Mouse (Mus musculus) MEL (cell line): ENCODE results near the gene Ctnna2. TPM values are rescaled to one million over a fixed set of nuclear protein-coding genes. Genes with fewer than 3 reads are reported as not detected.

Experiments used
- DNase-seq: peaks from one replicate; pipeline ENCODE4 v3.0.0; 2011; ENCODE audit warnings: low read depth, low spot score
- H3K27ac ChIP-seq: 2 replicates; pipeline ENCODE4 v1.5.1; 2012; ENCODE audit warnings: low read depth, mild to moderate bottlenecking, control low read depth, low read length, moderate library complexity; ENCODE audit not compliant: control insufficient read depth
- H3K27me3 ChIP-seq, 2 experiments: fragments of 150-350 bp in 1 of 2; sonication (generic) in 1 of 2; 2 replicates each; pipeline ENCODE4 v1.6.1; 2012; ENCODE audit warnings: low read length in 2 of 2, mild to moderate bottlenecking in 2 of 2, improper control_type of control experiment in 1 of 2, moderate library complexity in 1 of 2; ENCODE audit not compliant: insufficient read depth in 2 of 2, control insufficient read depth in 1 of 2
- H3K36me3 ChIP-seq, 2 experiments: 2 replicates each; pipeline ENCODE4 v1.6.1; 2012 to 2014; ENCODE audit warnings: low read length in 2 of 2, improper control_type of control experiment in 1 of 2, inconsistent platforms in 1 of 2, mild to moderate bottlenecking in 1 of 2; ENCODE audit not compliant: insufficient read depth in 2 of 2, control insufficient read depth in 1 of 2
- H3K4me1 ChIP-seq, 2 experiments: fragments of 150-350 bp in 1 of 2; sonication (generic) in 1 of 2; 2 replicates each; pipeline ENCODE4 v1.6.1; 2012; ENCODE audit warnings: low read length in 2 of 2, improper control_type of control experiment in 1 of 2, mild to moderate bottlenecking in 1 of 2; ENCODE audit not compliant: insufficient read depth in 2 of 2, control insufficient read depth in 1 of 2
- H3K4me3 ChIP-seq, 2 experiments: fragments of 150-350 bp in 1 of 2; sonication (generic) in 1 of 2; 2 replicates each; pipeline ENCODE4 v1.5.1; 2012; ENCODE audit warnings: low read depth in 2 of 2, low read length in 2 of 2, mild to moderate bottlenecking in 2 of 2, moderate library complexity in 2 of 2, control low read depth in 1 of 2, improper control_type of control experiment in 1 of 2; ENCODE audit not compliant: control insufficient read depth in 1 of 2, insufficient read depth in 1 of 2
- H3K79me2 ChIP-seq: 2 replicates; pipeline ENCODE4 v1.6.1; 2012; ENCODE audit warnings: mild to moderate bottlenecking, low read length, moderate library complexity; ENCODE audit not compliant: control insufficient read depth, poor library complexity, insufficient read depth
- H3K9ac ChIP-seq: 2 replicates; pipeline ENCODE4 v1.6.1; 2012; ENCODE audit warnings: low read depth, mild to moderate bottlenecking, control low read depth, low read length, moderate library complexity; ENCODE audit not compliant: control insufficient read depth, poor library complexity, severe bottlenecking
- H3K9me3 ChIP-seq: fragments of 150-350 bp; sonication (generic); replicated peaks from 2 replicates; pipeline ENCODE4 v1.6.1; 2012; ENCODE audit warnings: mild to moderate bottlenecking, low read length, improper control_type of control experiment, moderate library complexity; ENCODE audit not compliant: insufficient read depth
- BHLHE40 ChIP-seq: IDR thresholded peaks from 2 replicates; pipeline ENCODE4 v1.6.1; 2012; ENCODE audit warnings: low read depth, mild to moderate bottlenecking, inconsistent platforms, low read length, improper control_type of control experiment, borderline replicate concordance
- ELF1 ChIP-seq: IDR thresholded peaks from 2 replicates; pipeline ENCODE4 v1.6.1; 2014; ENCODE audit warnings: low read depth, mild to moderate bottlenecking, inconsistent platforms, low read length, improper control_type of control experiment, moderate library complexity
- EP300 ChIP-seq, 2 experiments: IDR thresholded peaks; 2 replicates each; pipeline ENCODE4 v1.6.1; 2011; ENCODE audit warnings: improper control_type of control experiment in 2 of 2, low read length in 2 of 2, low read depth in 1 of 2, mild to moderate bottlenecking in 1 of 2
- ETS1 ChIP-seq: IDR thresholded peaks from 2 replicates; pipeline ENCODE4 v1.6.1; 2012; ENCODE audit warnings: low read depth, mild to moderate bottlenecking, inconsistent platforms, low read length, improper control_type of control experiment, moderate library complexity
- GATA1 ChIP-seq: IDR thresholded peaks from 2 replicates; pipeline ENCODE4 v1.6.1; 2011; ENCODE audit warnings: low read depth, low read length, improper control_type of control experiment
- HCFC1 ChIP-seq: IDR thresholded peaks from 2 replicates; pipeline ENCODE4 v1.6.1; 2012; ENCODE audit warnings: low read depth, mild to moderate bottlenecking, inconsistent platforms, low read length, improper control_type of control experiment, moderate library complexity
- JUND ChIP-seq: IDR thresholded peaks from 2 replicates; pipeline ENCODE4 v1.6.1; 2011; ENCODE audit warnings: low read depth, mild to moderate bottlenecking, improper control_type of control experiment, low read length
- KAT2A ChIP-seq: conservative IDR thresholded peaks from 2 replicates; pipeline ENCODE4 v1.6.1; 2012; ENCODE audit warnings: low read depth, low read length, improper control_type of control experiment, inconsistent platforms
- MAZ ChIP-seq: IDR thresholded peaks from 2 replicates; pipeline ENCODE4 v1.6.1; 2012; ENCODE audit warnings: low read depth, mild to moderate bottlenecking, inconsistent platforms, low read length, improper control_type of control experiment
- MXI1 ChIP-seq: IDR thresholded peaks from 2 replicates; pipeline ENCODE4 v1.6.1; 2011; ENCODE audit warnings: mild to moderate bottlenecking, low read depth, low read length, improper control_type of control experiment
- MYB ChIP-seq: IDR thresholded peaks from 2 replicates; pipeline ENCODE4 v1.6.1; 2011; ENCODE audit warnings: mild to moderate bottlenecking, low read depth, low read length, improper control_type of control experiment
- MYC ChIP-seq: IDR thresholded peaks from 2 replicates; pipeline ENCODE4 v1.6.1; 2011; ENCODE audit warnings: low read depth, mild to moderate bottlenecking, low read length, improper control_type of control experiment, moderate library complexity
- NRF1 ChIP-seq: IDR thresholded peaks from 2 replicates; pipeline ENCODE4 v1.6.1; 2014; ENCODE audit warnings: low read depth, mild to moderate bottlenecking, inconsistent platforms, low read length, improper control_type of control experiment, moderate library complexity; ENCODE audit not compliant: poor library complexity, insufficient read depth, severe bottlenecking
- POLR2AphosphoS2 ChIP-seq: IDR thresholded peaks from 2 replicates; pipeline ENCODE4 v1.6.1; 2011; ENCODE audit warnings: low read length, improper control_type of control experiment
- POLR2AphosphoS5 ChIP-seq: IDR thresholded peaks from 2 replicates; pipeline ENCODE4 v1.6.1; 2012; ENCODE audit warnings: low read depth, borderline replicate concordance, mild to moderate bottlenecking, inconsistent platforms, low read length, moderate library complexity, mixed read lengths
- RAD21 ChIP-seq: IDR thresholded peaks from 2 replicates; pipeline ENCODE4 v1.6.1; 2011; ENCODE audit warnings: mild to moderate bottlenecking, low read depth, low read length, improper control_type of control experiment
- SMC3 ChIP-seq: IDR thresholded peaks from 2 replicates; pipeline ENCODE4 v1.6.1; 2011; ENCODE audit warnings: low read depth, low read length, improper control_type of control experiment
- TAL1 ChIP-seq: IDR thresholded peaks from 2 replicates; pipeline ENCODE4 v1.6.1; 2012; ENCODE audit warnings: mild to moderate bottlenecking, inconsistent platforms, low read length, moderate library complexity, mixed read lengths
- TCF12 ChIP-seq: IDR thresholded peaks from 2 replicates; pipeline ENCODE4 v1.6.1; 2014; ENCODE audit warnings: low read depth, mild to moderate bottlenecking, inconsistent platforms, low read length, improper control_type of control experiment, moderate library complexity
- USF1 ChIP-seq: IDR thresholded peaks from 2 replicates; pipeline ENCODE4 v1.6.1; 2014; ENCODE audit warnings: low read depth, mild to moderate bottlenecking, inconsistent platforms, low read length, improper control_type of control experiment, moderate library complexity
- USF2 ChIP-seq, 2 experiments: IDR thresholded peaks; 2 replicates each; pipeline ENCODE4 v1.6.1; 2011 to 2012; ENCODE audit warnings: improper control_type of control experiment in 2 of 2, low read length in 2 of 2, borderline replicate concordance in 1 of 2, inconsistent platforms in 1 of 2, low read depth in 1 of 2, mild to moderate bottlenecking in 1 of 2; ENCODE audit not compliant: insufficient read depth in 1 of 2
- ZKSCAN1 ChIP-seq: IDR thresholded peaks from 2 replicates; pipeline ENCODE4 v1.6.1; 2012; ENCODE audit warnings: low read depth, mild to moderate bottlenecking, inconsistent platforms, low read length, improper control_type of control experiment, moderate library complexity
- ZNF384 ChIP-seq: IDR thresholded peaks from 2 replicates; pipeline ENCODE4 v1.6.1; 2012; ENCODE audit warnings: low read depth, mild to moderate bottlenecking, inconsistent platforms, low read length, improper control_type of control experiment
- polyA plus RNA-seq, 2 experiments: library from polyadenylated mRNA; stranded (reverse) in 1 of 2; unstranded in 1 of 2; fragments of >175 nt in 1 of 2; fragments of >200 nt in 1 of 2; gene quantifications; 2 replicates each; pipeline versions ENCODE4 v1.2.1 to v1.2.4; 2012; ENCODE audit warnings: low replicate concordance in 2 of 2, low read depth in 1 of 2; ENCODE audit not compliant: insufficient read length in 2 of 2, insufficient read depth in 1 of 2, missing spikeins in 1 of 2
- total RNA-seq: library from RNA; depleted of rRNA; stranded (reverse); fragments of 300-350 nt; gene quantifications from 2 replicates; pipeline ENCODE4 v1.2.3, GENCODE M21; 2012

The Ctnna2 gene
- total and polyA plus RNA-seq, 3 experiments, result not detected

- Histone ChIP-seq H3K9me3 (no peaks in the 10 kb centered on the region), H3K4me3 (no peak overlapping the region), H3K4me1 (no peaks in the 10 kb centered on the region), H3K27ac (no peak overlapping the region), H3K9ac (no peak overlapping the region), H3K27me3 (no peaks in the 10 kb centered on the region), H3K79me2 (no peaks in the 10 kb centered on the region), H3K36me3 (no peaks in the 10 kb centered on the region)
- no peak for DNase-seq
- TF ChIP-seq SMC3, result no peak
These were observed 140.4 kb downstream of the Ctnna2 start for GRCm38 (mm10) chr6:77839076-77839475.

DNA sequence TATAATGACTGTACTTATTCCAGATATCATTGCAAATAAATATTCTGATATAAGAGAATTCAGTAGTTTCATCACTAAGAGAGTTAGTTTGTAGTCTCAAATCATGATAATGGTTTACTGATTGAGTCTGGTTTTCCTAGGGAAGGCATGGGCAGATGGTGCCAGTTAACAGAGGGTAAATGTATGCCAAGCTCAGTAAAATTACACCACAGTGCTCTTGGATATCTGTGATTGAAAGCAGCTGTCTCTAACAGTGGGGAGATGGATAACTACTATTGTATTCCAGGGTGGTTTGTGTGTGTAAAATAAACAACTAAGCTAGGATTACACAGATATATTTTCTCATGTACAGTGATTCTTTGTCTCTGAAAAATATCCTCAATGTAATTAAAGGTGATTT lies 140.8 kb downstream of the Ctnna2 start:
- no peaks in the 10 kb centered on the region for H3K27me3 ChIP-seq
- H3K9me3 ChIP-seq, result no peaks in the 10 kb centered on the region
- no peak overlapping the region for H3K4me3 ChIP-seq
- no peak overlapping the region for H3K27ac ChIP-seq
- no peak for DNase-seq
- H3K79me2 ChIP-seq, result no peaks in the 10 kb centered on the region
- H3K4me1 ChIP-seq, result no peaks in the 10 kb centered on the region
- no peak overlapping the region for H3K9ac ChIP-seq
- TF ChIP-seq POLR2AphosphoS2, result no peak
- TF ChIP-seq BHLHE40, result no peak
- no peak for TF ChIP-seq TCF12
- TF ChIP-seq USF1, result no peak
- no peak for TF ChIP-seq MYB
- no peak for TF ChIP-seq SMC3
- no peak for TF ChIP-seq HCFC1
- no peak for TF ChIP-seq EP300 (IDR thresholded peaks at IDR 0.05; ENCODE audit: low read depth in 1 of 2, low read length in 2 of 2)
- TF ChIP-seq ZKSCAN1, result no peak
- no peak for TF ChIP-seq RAD21
- no peak for TF ChIP-seq KAT2A
- TF ChIP-seq GATA1, result no peak
- TF ChIP-seq POLR2AphosphoS5, result no peak
- H3K36me3 ChIP-seq, result no peaks in the 10 kb centered on the region

GRCm38 (mm10) chr6:77837543-77837942 lies 142.0 kb downstream of the Ctnna2 start:
- H3K9me3 ChIP-seq, result no peaks in the 10 kb centered on the region
- DNase-seq, result no peak
- no peaks in the 10 kb centered on the region for H3K79me2 ChIP-seq
- H3K4me1 ChIP-seq, result no peaks in the 10 kb centered on the region
- no peak for TF ChIP-seq ETS1
- no peak for TF ChIP-seq MYB
- TF ChIP-seq MAZ, result no peak
- no peak for TF ChIP-seq USF2 (IDR thresholded peaks at IDR 0.05; ENCODE audit: borderline replicate concordance in 1 of 2, insufficient read depth in 1 of 2, low read depth in 1 of 2, low read length in 2 of 2)
- no peak for TF ChIP-seq ZNF384
- no peak for TF ChIP-seq NRF1
- TF ChIP-seq MXI1, result no peak
- no peak for TF ChIP-seq GATA1
- TF ChIP-seq POLR2AphosphoS5, result no peak
- no peak for TF ChIP-seq ELF1
- TF ChIP-seq SMC3, result no peak
- no peak for TF ChIP-seq JUND
- no peak for TF ChIP-seq TAL1
- TF ChIP-seq MYC, result no peak
- H3K27me3 ChIP-seq, result no peaks in the 10 kb centered on the region
- H3K27ac ChIP-seq, result no peak overlapping the region
- no peak overlapping the region for H3K9ac ChIP-seq
- H3K36me3 ChIP-seq, result no peaks in the 10 kb centered on the region
- no peak overlapping the region for H3K4me3 ChIP-seq
